Mouse (Mus musculus) layer of hippocampus, adult 6 months (tissue): Measurements from ENCODE around the gene Tap2. TPM values are rescaled to one million over a fixed set of nuclear protein-coding genes. Genes with fewer than 3 reads are reported as not detected.

Source experiments
- long read RNA-seq, 2 experiments: library from polyadenylated mRNA; unstranded; transcript quantifications; one replicate each; pipeline ENCODE4 v2.0.0; 2019 to 2020
- polyA plus RNA-seq: library from polyadenylated mRNA; unstranded; fragments of <200 nt; fragmentation: Nextera tagmentation; gene quantifications from 2 replicates; pipeline ENCODE4 v1.2.3, GENCODE M21; 2021

Gene Tap2
- polyA plus RNA-seq: 9.9 and 12.6 TPM in 2 replicates
- long read RNA-seq, experiment 1, transcript Tap2-201 (12 exons, 3,442 nt): major isoform, 19 of 22 reads
- long read RNA-seq, experiment 1, partial matches to known transcripts: 3 of 22 reads
- long read RNA-seq, experiment 1, other reads (novel, unspliced or antisense): 0 of 22 reads
- long read RNA-seq, experiment 2, transcript Tap2-201 (12 exons, 3,442 nt): major isoform, 58 of 65 reads
- long read RNA-seq, experiment 2, partial matches to known transcripts: 6 of 65 reads
- long read RNA-seq, experiment 2, other reads (novel, unspliced or antisense): 0 of 65 reads

DNA sequence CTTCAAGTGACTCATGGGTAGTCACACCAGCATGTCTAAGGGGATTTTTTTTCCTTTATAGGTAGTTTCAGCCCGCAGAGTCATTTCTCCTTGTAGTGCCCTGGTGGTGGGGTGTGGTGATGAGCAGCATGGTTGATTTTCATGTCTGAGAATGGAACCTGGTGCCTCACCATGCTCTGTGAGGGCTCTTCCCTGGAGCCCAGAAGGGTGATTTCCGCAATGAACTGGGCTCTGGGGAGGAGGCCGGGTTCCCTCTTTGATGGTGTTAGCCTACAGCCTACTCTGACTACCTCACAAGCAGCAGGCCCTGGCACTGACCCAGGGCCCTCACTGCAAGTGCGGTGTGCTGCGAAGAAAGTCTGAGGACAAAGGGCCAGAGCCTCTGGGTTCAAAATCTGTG, at the start of gene Tap2:
Gene Tap2 (plus strand): TSS at position 84 of the 400 bp plus-strand sequence.

DNA sequence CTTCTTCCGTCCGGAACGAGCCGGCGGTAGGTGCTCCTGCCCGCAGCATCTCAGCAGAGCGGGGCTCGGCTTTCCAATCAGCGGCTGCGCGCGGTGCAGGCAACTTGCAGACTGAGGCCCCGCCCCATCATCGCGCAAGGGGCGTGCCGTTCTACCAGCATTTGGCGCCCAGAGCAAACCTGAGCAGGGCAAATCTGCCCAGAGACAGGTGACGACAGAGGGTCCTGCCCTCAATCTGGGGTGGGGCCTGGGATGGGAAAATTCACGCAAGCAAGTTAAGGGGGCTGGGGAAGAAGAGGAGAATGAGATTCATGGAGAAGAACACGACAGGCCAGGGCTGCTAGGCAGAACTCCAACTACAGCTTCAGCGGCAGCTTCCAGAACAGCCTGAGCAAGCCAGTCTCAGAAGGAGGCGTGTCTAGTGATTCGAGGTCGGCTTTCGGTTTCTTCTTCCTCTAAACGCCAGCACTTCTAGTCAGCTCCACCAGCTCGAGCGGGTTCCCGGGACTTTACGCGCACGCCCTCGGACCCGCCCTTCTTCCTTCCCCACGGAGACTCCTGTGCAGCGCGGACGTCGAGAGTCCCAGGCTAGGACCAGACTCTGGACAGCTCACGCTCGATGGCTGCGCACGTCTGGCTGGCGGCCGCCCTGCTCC, 15.9 kb upstream of the Tap2 start, which contains the start of the genes Tap1 and Psmb9:
Gene Tap1 (plus strand): TSS at position 293 of the 656 bp plus-strand sequence.
Gene Psmb9 (minus strand): TSS at position 504 of the 656 bp plus-strand sequence.

DNA sequence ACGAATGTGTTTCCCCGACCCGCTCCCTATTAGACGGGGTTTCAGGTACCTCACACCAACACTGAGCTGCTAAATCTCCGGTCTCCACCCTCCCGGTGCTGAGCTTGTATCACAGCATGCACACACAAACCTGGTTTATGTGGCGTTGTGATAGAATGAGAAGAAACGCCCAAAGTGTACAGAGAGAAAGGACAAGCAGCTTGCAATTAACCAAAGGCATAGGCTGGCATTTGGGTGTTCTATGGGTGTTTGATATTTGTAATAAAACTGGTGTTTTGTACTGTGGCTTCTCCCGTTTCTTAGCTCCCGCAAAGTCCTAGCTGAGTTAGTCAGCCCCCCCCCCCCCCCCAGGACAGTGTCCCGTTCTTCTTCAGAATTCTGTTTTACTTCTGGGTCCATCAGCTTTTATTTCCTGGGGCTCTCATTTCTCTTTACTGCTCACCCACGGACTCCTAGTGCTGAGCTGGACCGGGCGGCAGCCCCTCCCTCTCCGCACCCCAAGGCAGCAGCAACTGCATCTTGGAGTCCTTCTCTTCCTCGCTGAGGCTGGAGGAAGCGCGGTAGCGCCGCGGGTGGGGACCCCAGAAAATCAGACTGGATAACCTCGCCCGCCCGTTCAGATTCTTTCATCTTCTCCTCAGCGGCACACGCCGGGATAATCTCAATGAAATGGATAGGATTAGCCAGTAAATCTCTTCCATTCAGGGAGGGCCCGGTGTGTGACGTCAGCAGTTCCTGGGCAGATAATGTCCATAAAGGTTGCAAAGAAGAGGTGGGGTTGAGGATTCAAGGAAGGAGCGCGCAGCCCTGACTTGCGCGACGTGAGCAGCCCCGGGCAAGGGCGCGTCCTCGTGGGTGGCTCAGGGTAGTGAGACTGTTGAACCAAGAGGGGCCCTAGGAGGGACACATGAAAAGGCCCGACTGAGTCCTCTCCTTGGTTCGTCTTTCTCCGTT, 6.1 kb upstream of the Tap2 start, which contains the start of gene Psmb8:
Gene Psmb8 (plus strand): TSS at position 781 of the 954 bp plus-strand sequence.

DNA sequence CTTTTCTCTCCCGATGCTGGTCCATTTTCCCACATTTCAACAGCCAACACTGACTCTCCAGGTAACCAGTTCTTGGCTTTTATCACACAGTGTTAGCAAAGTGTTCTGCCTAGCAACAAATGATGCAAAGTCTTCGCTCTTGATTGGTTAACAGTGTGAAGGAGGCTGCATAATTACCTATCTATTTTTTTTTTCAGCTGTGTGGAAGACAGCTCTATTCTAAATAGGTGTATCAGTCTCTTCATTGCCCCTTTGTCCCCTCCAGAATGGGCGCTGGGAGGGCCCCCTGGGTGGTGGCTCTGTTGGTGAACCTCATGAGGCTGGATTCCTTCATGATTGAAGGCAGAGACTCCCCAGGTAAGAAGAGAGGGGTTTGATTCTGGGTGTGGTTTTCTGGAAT, 35.4 kb downstream of the Tap2 start, which contains the start of gene H2-Ob:
Gene H2-Ob (plus strand): TSS at position 198 of the 400 bp plus-strand sequence.

DNA sequence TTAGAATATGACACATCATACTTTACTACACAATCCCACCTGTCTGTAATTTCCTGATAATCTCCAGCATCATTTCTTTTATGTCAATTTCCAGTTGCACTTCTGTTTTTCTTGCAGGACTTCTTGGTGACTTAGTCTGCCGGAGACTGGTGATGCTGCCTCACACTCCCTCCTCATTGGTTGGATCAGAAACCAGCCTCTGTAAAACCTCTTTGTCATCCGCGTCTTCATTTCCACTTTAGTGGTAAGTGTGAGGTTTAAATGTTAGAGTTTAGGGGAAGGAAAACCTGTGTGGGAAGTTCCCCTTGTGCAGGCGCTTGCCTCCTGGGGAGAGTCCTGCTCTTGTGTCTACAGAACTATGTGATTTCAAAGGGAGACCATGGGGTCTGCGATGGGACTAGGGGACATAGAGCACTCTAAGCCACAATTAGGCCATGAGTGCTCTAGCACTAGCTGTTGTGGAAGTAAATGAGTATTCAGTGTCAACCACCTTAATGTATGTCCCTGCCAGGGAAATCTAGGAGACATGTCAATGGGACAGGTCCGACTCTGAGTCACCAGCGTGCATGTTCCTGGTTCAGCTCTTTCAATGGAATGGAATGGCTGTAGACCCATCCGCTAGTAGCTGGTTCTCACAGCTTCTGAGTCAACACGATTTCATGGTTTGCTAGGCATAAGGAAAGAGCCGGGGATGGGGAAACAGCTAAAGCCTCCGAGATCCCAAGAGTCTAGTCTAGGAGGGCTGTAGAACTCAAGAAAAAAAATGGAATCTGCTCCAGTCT, 54.5 kb downstream of the Tap2 start, which contains the start of gene H2-Ab1:
Gene H2-Ab1 (plus strand): TSS at position 96 of the 782 bp plus-strand sequence.

Other genes starting within 250 kb of the Tap2 start
- 48.0 and 48.1 TPM in 2 replicates for gene Vps52, start 247.7 kb upstream of the Tap2 start, polyA plus RNA-seq
- gene Rps18, start 247.5 kb upstream of the Tap2 start, polyA plus RNA-seq: 812 and 816 TPM in 2 replicates
- gene H2-K1, start 203.2 kb upstream of the Tap2 start, polyA plus RNA-seq: 37.2 and 44.8 TPM in 2 replicates
- gene Ring1, start 178.8 kb upstream of the Tap2 start, polyA plus RNA-seq: 3.7 TPM in 2 replicates
- 42.0 and 44.5 TPM in 2 replicates for gene H2-Ke6, start 175.5 kb upstream of the Tap2 start, polyA plus RNA-seq
- gene Slc39a7, start 171.8 kb upstream of the Tap2 start, polyA plus RNA-seq: 68.1 and 70.9 TPM in 2 replicates
- 10.4 and 11.9 TPM in 2 replicates for gene Rxrb, start 171.7 kb upstream of the Tap2 start, polyA plus RNA-seq
- 0.26 and 0.31 TPM in 2 replicates for gene Col11a2, start 164.1 kb upstream of the Tap2 start, polyA plus RNA-seq
- gene H2-Oa, start 111.2 kb upstream of the Tap2 start, polyA plus RNA-seq: 1.9 TPM in 2 replicates
- 41.6 and 44.5 TPM in 2 replicates for gene H2-DMa, start 84.0 kb upstream of the Tap2 start, polyA plus RNA-seq
- gene Brd2, start 80.9 kb upstream of the Tap2 start, polyA plus RNA-seq: 39.6 and 50.6 TPM in 2 replicates
- gene H2-DMb2, start 60.2 kb upstream of the Tap2 start, polyA plus RNA-seq: 0.23 and 0.52 TPM in 2 replicates
- gene H2-DMb1, start 50.5 kb upstream of the Tap2 start, polyA plus RNA-seq: 4.0 and 6.9 TPM in 2 replicates
- gene Tap1, start 16.0 kb upstream of the Tap2 start, polyA plus RNA-seq: 3.6 and 4.8 TPM in 2 replicates
- 7.6 and 9.3 TPM in 2 replicates for gene Psmb9, start 15.8 kb upstream of the Tap2 start, polyA plus RNA-seq
- 25.2 and 28.6 TPM in 2 replicates for gene Psmb8, start 5.8 kb upstream of the Tap2 start, polyA plus RNA-seq
- gene H2-Ob, start 35.4 kb downstream of the Tap2 start, polyA plus RNA-seq: 0.60 and 0.68 TPM in 2 replicates
- 7.6 and 18.3 TPM in 2 replicates for gene H2-Ab1, start 54.2 kb downstream of the Tap2 start, polyA plus RNA-seq
- 2.5 and 7.7 TPM in 2 replicates for gene H2-Aa, start 84.3 kb downstream of the Tap2 start, polyA plus RNA-seq
- 4.2 and 7.9 TPM in 2 replicates for gene H2-Eb1, start 102.3 kb downstream of the Tap2 start, polyA plus RNA-seq
- not detected in 2 replicates for gene H2-Eb2, start 122.1 kb downstream of the Tap2 start, polyA plus RNA-seq
- not detected in 2 replicates for gene Btnl2, start 151.3 kb downstream of the Tap2 start, polyA plus RNA-seq
- gene Btnl1, start 173.6 kb downstream of the Tap2 start, polyA plus RNA-seq: not detected in 2 replicates
- gene BC051142, start 195.3 kb downstream of the Tap2 start, polyA plus RNA-seq: 0.94 and 1.4 TPM in 2 replicates